Mouse (Mus musculus) hindbrain, embryonic 14.5 days (tissue): Measurements from ENCODE around the gene Snx18. TPM values are rescaled to one million over a fixed set of nuclear protein-coding genes. Genes with fewer than 3 reads are reported as not detected.

ENCODE experiments used
- polyA plus RNA-seq: library from polyadenylated mRNA; unstranded; fragments of >200 nt; fragmentation: Nextera tagmentation; extraction: Ambion mirVana; gene quantifications from 2 replicates; pipeline ENCODE4 v1.2.1, GENCODE M21; 2014

The Snx18 gene
- polyA plus RNA-seq, 1 experiment from 2014 or later: 16.2 TPM

Other genes starting within 250 kb of the Snx18 start
- 0.25 TPM in 1 of 2 replicates, not detected in the other for gene Hspb3, start 45.1 kb upstream of the Snx18 start, polyA plus RNA-seq
- gene Arl15, start 175.9 kb upstream of the Snx18 start, polyA plus RNA-seq: 19.0 and 23.5 TPM in 2 replicates